Mouse (Mus musculus) heart, embryonic 15.5 days (tissue): Measurements from ENCODE around the gene Coq8b. TPM values are rescaled to one million over a fixed set of nuclear protein-coding genes. Genes with fewer than 3 reads are reported as not detected.

Source experiments
- ATAC-seq: fragments of 200-750 bp; cut with Nextera tagmentation; replicated peaks from 2 replicates; pipeline ENCODE4 v1.8.0; 2017; ENCODE audit warnings: low read depth, moderate TSS enrichment; ENCODE audit not compliant: insufficient number of reproducible peaks, insufficient read depth, low FRiP score
- H3K27ac ChIP-seq: fragments of 300-500 bp; sonication (generic); 2 replicates; pipeline ENCODE4 v1.5.1; 2015; ENCODE audit warnings: mild to moderate bottlenecking, inconsistent platforms
- H3K27me3 ChIP-seq: fragments of 300-500 bp; sonication (generic); 2 replicates; pipeline ENCODE4 v1.6.1; 2015; ENCODE audit warnings: inconsistent platforms
- H3K36me3 ChIP-seq: fragments of 300-500 bp; sonication (generic); 2 replicates; pipeline ENCODE4 v1.6.1; 2015; ENCODE audit warnings: mild to moderate bottlenecking, inconsistent platforms
- H3K4me1 ChIP-seq: fragments of 300-500 bp; sonication (generic); replicated peaks from 2 replicates; pipeline ENCODE4 v1.6.1; 2015; ENCODE audit warnings: inconsistent platforms
- H3K4me2 ChIP-seq: fragments of 300-500 bp; sonication (generic); 2 replicates; pipeline ENCODE4 v1.6.1; 2015; ENCODE audit warnings: inconsistent platforms, mild to moderate bottlenecking, moderate library complexity
- H3K4me3 ChIP-seq: fragments of 300-500 bp; sonication (generic); 2 replicates; pipeline ENCODE4 v1.5.1; 2015; ENCODE audit warnings: mild to moderate bottlenecking, inconsistent platforms
- H3K9ac ChIP-seq: fragments of 300-500 bp; sonication (generic); 2 replicates; pipeline ENCODE4 v1.6.1; 2015; ENCODE audit warnings: mild to moderate bottlenecking, inconsistent platforms
- H3K9me3 ChIP-seq: fragments of 300-500 bp; sonication (generic); replicated peaks from 2 replicates; pipeline ENCODE4 v1.6.1; 2016; ENCODE audit warnings: inconsistent platforms
- WGBS: fragments of 180-500 bp; shearing (Covaris S2); methylation state at CpG from one replicate; pipeline ENCODE4 v1.1.7; 2015; ENCODE audit warnings: mixed read lengths; 5-methylcytosine and 5-hydroxymethylcytosine counted together
- polyA plus RNA-seq: library from polyadenylated mRNA; unstranded; fragments of >200 nt; fragmentation: Nextera tagmentation; extraction: Ambion mirVana; gene quantifications from 2 replicates; pipeline ENCODE4 v1.2.1, GENCODE M21; 2015

Coq8b gene
- polyA plus RNA-seq, 1 experiment from 2014 or later = 13.9 TPM

GRCm38 (mm10) chr7:27257046-27257851 is 24.4 kb downstream of the Coq8b start:
- ATAC-seq = peak; percentile 47; the same call in 1 of the 2 replicates
- peak overlapping the region; percentile 95 for H3K4me2 ChIP-seq
- peak overlapping the region; percentile 29; the same call in 1 of the 2 replicates for H3K9ac ChIP-seq
- WGBS = 16% methylated on average over 27 of the region's 27 CpGs
- no peaks in the 10 kb centered on the region for H3K27me3 ChIP-seq
- H3K9me3 ChIP-seq = no peaks in the 10 kb centered on the region
- H3K4me3 ChIP-seq = peak overlapping the region; percentile 83
- peaks cover 28% of the 10 kb centered on the region for H3K4me1 ChIP-seq
- peak overlapping the region; percentile 84 for H3K27ac ChIP-seq
- no peaks in the 10 kb centered on the region for H3K36me3 ChIP-seq

GRCm38 (mm10) chr7:27257852-27258204 is 25.0 kb downstream of the Coq8b start:
- ATAC-seq = no peak; the same call in 1 of the 2 replicates
- H3K9ac ChIP-seq = peak overlapping the region; percentile 87

GRCm38 (mm10) chr7:27258205-27258899 is 25.5 kb downstream of the Coq8b start, which contains the start of gene Numbl:
Gene Numbl (plus strand): TSS chr7:27258433.
- Histone ChIP-seq H3K27me3 (no peaks in the 10 kb centered on the region), H3K4me2 (peak within 1 kb of the TSS; percentile 95), H3K9me3 (no peaks in the 10 kb centered on the region), H3K27ac (peak within 1 kb of the TSS; percentile 84), H3K36me3 (no peaks in the 10 kb centered on the region), H3K9ac (peak within 1 kb of the TSS; percentile 87), H3K4me3 (peak within 1 kb of the TSS; percentile 83), H3K4me1 (peaks cover 28% of the 10 kb centered on the region)
- ATAC-seq = peak; percentile 87
- under 1% methylated on average over 46 of the region's 47 CpGs for WGBS

More at GRCm38 (mm10) chr7:27257852-27258204, 25.0 kb downstream of the Coq8b start:
- H3K4me1 ChIP-seq = peaks cover 28% of the 10 kb centered on the region
- H3K27me3 ChIP-seq = no peaks in the 10 kb centered on the region
- 4% methylated on average over 6 of the region's 6 CpGs for WGBS
- peak overlapping the region; percentile 83 for H3K4me3 ChIP-seq
- peak overlapping the region; percentile 84 for H3K27ac ChIP-seq
- H3K4me2 ChIP-seq = peak overlapping the region; percentile 95
- H3K9me3 ChIP-seq = no peaks in the 10 kb centered on the region
- no peaks in the 10 kb centered on the region for H3K36me3 ChIP-seq

GRCm38 (mm10) chr7:27259271-27259721 is 26.5 kb downstream of the Coq8b start:
- Histone ChIP-seq H3K27me3 (no peaks in the 10 kb centered on the region), H3K9me3 (no peaks in the 10 kb centered on the region), H3K27ac (peak overlapping the region; percentile 76), H3K4me3 (peak overlapping the region; percentile 83), H3K9ac (peak overlapping the region; percentile 87), H3K36me3 (no peaks in the 10 kb centered on the region; the same call in 1 of the 2 replicates), H3K4me2 (peak overlapping the region; percentile 95), H3K4me1 (peaks cover 28% of the 10 kb centered on the region)
- no peak for ATAC-seq
- 7% methylated on average over 9 of the region's 9 CpGs for WGBS

GRCm38 (mm10) chr7:27259771-27260170 is 26.9 kb downstream of the Coq8b start:
- 37% methylated on average over 5 of the region's 5 CpGs for WGBS
- H3K9me3 ChIP-seq = no peaks in the 10 kb centered on the region
- no peak overlapping the region for H3K27ac ChIP-seq
- H3K4me1 ChIP-seq = peaks cover 28% of the 10 kb centered on the region
- H3K4me2 ChIP-seq = peak overlapping the region; percentile 95
- no peak for ATAC-seq
- H3K4me3 ChIP-seq = peak overlapping the region; percentile 83
- no peaks in the 10 kb centered on the region; the same call in 1 of the 2 replicates for H3K36me3 ChIP-seq
- H3K27me3 ChIP-seq = no peaks in the 10 kb centered on the region
- peak overlapping the region; percentile 87 for H3K9ac ChIP-seq

GRCm38 (mm10) chr7:27260856-27261255 is 28.0 kb downstream of the Coq8b start:
- 64% methylated on average over 7 of the region's 7 CpGs for WGBS
- Histone ChIP-seq H3K9ac (no peak overlapping the region), H3K36me3 (no peaks in the 10 kb centered on the region; the same call in 1 of the 2 replicates), H3K27ac (no peak overlapping the region), H3K9me3 (no peaks in the 10 kb centered on the region), H3K4me2 (0 out of 2 replicates have a peak overlapping the region, but pooled peaks have one; percentile 95), H3K4me3 (no peak overlapping the region), H3K4me1 (peaks cover 28% of the 10 kb centered on the region), H3K27me3 (no peaks in the 10 kb centered on the region)
- no peak for ATAC-seq

- H3K4me3 ChIP-seq = no peak overlapping the region
- no peak for ATAC-seq
- H3K9ac ChIP-seq = no peak overlapping the region
- no peak overlapping the region for H3K4me2 ChIP-seq
- H3K27me3 ChIP-seq = no peaks in the 10 kb centered on the region
- H3K36me3 ChIP-seq = no peaks in the 10 kb centered on the region; the same call in 1 of the 2 replicates
- no peaks in the 10 kb centered on the region for H3K9me3 ChIP-seq
- H3K4me1 ChIP-seq = peaks cover 30% of the 10 kb centered on the region
- H3K27ac ChIP-seq = no peak overlapping the region
- WGBS = 79% methylated on average over 6 of the region's 6 CpGs
Observed at GRCm38 (mm10) chr7:27261888-27262287, 29.1 kb downstream of the Coq8b start.

GRCm38 (mm10) chr7:27264761-27265160 is 31.9 kb downstream of the Coq8b start:
- H3K27ac ChIP-seq = no peak overlapping the region
- H3K4me2 ChIP-seq = no peak overlapping the region
- H3K36me3 ChIP-seq = peaks cover 19% of the 10 kb centered on the region
- peaks cover 8% of the 10 kb centered on the region; the same call in 1 of the 2 replicates for H3K4me1 ChIP-seq
- no peak for ATAC-seq
- no peaks in the 10 kb centered on the region for H3K27me3 ChIP-seq
- H3K9me3 ChIP-seq = no peaks in the 10 kb centered on the region
- H3K9ac ChIP-seq = no peak overlapping the region
- WGBS = 88% methylated on average over 12 of the region's 12 CpGs
- no peak overlapping the region for H3K4me3 ChIP-seq

- H3K9ac ChIP-seq = no peak overlapping the region
- peak overlapping the region; percentile 20; the same call in 1 of the 2 replicates for H3K27ac ChIP-seq
Observed at GRCm38 (mm10) chr7:27266515-27267128, 33.8 kb downstream of the Coq8b start.

GRCm38 (mm10) chr7:27271423-27271822 is 38.6 kb downstream of the Coq8b start:
- Histone ChIP-seq H3K27me3 (no peaks in the 10 kb centered on the region), H3K9ac (no peak overlapping the region), H3K4me1 (peaks cover 5% of the 10 kb centered on the region; the same call in 1 of the 2 replicates), H3K27ac (no peak overlapping the region), H3K36me3 (peaks cover 37% of the 10 kb centered on the region), H3K4me2 (no peak overlapping the region), H3K9me3 (no peaks in the 10 kb centered on the region), H3K4me3 (no peak overlapping the region)
- ATAC-seq = no peak
- WGBS = 87% methylated on average over 8 of the region's 8 CpGs

More at GRCm38 (mm10) chr7:27266515-27267128, 33.8 kb downstream of the Coq8b start:
- no peak for ATAC-seq
- Histone ChIP-seq H3K4me2 (peak overlapping the region; percentile 41), H3K9me3 (no peaks in the 10 kb centered on the region), H3K4me3 (no peak overlapping the region), H3K4me1 (peaks cover 8% of the 10 kb centered on the region; the same call in 1 of the 2 replicates), H3K36me3 (peaks cover 34% of the 10 kb centered on the region), H3K27me3 (no peaks in the 10 kb centered on the region)
- 51% methylated on average over 20 of the region's 20 CpGs for WGBS
